Mouse (Mus musculus): ENCODE measurements around the gene Rbbp5.
A peak's percentile ranks its signal among the peaks of the same experiment; 100 is the strongest.

Gene Rbbp5

GRCm38 (mm10) chr1:132506058-132506457 lies 28.9 kb downstream of the Rbbp5 start, which contains the start of gene Tmem81:
Tmem81 (plus strand) TSS chr1:132506230.
- DNase-seq, result no peak

GRCm38 (mm10) chr1:132506656-132507055 lies 29.5 kb downstream of the Rbbp5 start:
- DNase-seq, result no peak

DNA sequence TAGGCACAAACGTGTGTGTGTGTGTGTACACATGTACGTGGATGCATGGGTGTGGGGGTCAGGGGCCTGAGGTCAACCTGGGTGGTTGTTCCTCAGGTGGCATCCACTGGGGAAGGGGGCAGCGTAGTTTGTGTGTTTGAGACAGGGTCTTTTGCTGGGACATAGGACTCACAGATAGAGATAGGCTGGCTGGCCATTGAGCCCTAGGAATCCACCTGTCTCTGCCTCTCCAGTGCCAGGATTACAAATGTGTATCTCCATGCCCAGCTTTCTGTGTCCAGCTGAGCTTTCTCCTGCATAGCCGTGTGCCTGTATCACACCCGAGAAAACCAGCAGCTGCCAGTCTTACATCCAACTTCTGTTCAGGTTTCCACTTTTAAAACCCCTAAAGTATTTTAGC lies 32.6 kb downstream of the Rbbp5 start:
- no peak for DNase-seq

GRCm38 (mm10) chr1:132511521-132511920 lies 34.4 kb downstream of the Rbbp5 start:
- DNase-seq, result peak; percentile 51

DNA sequence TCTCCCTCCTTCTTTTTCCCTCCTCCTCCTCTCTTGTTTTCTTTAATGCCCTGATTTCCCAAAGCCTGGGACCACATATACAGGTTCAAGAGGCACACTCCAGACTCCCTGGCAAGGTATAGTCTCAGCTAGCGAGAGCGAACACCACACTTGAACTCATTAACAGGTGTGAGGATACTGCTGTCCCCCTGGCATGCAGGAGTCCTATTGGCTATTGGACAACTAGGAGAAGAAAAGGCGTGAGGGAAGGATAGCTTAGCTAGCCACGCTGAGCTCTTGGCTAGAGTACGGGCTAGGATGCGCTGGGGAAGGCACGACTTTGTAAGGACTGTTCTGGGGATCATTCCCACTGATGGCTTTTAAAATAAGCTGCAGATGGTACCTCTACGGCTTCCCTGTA lies 34.9 kb downstream of the Rbbp5 start:
- no peak for DNase-seq

DNA sequence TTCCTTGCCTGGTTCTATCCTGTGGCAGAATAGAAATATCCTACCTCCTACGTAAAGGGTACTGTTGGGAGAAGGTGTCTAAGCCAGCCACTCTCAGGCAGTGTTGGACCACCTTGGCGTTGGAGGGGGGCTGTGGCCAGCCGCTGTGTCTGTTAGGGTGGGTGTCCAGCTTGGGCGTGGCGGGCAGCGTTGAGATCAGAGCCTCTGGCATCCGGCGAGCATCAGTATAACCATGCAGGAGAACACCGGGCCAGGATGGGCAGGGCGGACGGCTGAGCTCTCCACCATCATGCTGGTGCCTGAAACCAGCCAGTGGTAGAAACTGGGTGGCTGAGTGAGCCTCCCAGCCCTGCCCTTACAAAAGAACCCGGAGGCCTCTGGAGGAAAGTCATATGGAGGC lies 38.2 kb downstream of the Rbbp5 start:
- no peak for DNase-seq

DNA sequence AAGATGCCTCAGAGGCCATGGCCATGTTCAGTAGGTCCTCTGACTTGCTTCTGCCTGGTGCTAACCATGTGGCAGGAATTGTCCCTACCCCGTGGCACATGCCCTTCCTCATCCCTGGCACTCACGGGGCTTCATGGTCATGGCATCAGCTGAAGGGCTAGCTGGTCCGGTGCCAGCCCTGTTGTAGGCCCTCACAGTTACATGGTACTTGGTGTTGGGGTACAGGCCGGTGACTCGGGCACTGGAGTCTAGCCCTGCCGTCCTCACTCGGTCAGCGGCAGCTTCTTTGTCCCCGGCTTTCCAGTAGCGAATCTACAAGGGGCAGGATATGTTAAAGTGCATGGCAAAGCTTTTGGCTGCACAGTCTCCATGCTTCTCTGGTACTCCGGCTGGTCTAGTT lies 39.6 kb downstream of the Rbbp5 start:
- DNase-seq, result no peak

- DNase-seq, result no peak
Observed at GRCm38 (mm10) chr1:132518621-132519020, 41.5 kb downstream of the Rbbp5 start.

- DNase-seq, result no peak
Observed at GRCm38 (mm10) chr1:132519734-132520133, 42.6 kb downstream of the Rbbp5 start.

DNA sequence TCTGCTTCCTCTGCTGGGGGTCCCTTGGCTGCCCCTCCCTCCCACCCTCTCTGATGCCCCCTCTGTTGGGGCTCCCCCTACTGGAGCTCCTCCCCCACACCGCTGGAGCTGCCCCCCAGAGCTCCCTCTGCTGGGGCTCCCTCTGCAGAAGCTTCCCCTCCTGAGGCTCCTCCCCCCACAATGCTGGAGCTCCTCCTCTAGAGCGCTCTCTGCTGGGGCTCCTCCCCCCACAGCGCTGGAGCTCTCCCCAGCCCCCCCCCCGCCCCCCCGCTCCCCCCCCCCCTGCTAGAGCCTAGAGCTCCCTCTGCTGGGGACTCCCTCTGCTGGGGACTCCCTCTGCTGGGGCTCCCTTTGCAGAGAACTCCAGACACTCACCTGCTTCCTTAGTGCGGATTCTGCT lies 43.6 kb downstream of the Rbbp5 start:
- peak; percentile 63 for DNase-seq

DNA sequence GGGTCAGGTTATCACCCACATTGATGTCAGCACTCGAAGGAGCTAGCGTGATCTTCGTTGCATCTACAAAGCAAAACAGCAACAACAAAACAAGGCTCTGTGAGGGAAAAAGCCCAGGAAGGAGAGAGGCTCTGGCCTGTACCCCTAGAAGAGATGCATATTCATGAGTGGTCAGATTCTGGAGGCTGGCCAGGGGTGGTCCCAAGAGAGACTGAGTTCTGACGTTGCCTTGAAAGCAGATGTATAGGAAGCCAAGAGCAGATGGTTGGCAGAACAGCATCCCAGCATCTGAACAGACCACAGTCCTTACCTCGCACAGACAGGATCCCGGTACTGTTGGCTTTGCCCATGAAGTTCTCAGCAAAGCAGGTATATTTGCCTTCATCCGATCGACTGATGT lies 45.9 kb downstream of the Rbbp5 start:
- no peak for DNase-seq

GRCm38 (mm10) chr1:132523920-132524319 lies 46.8 kb downstream of the Rbbp5 start:
- no peak for DNase-seq

DNA sequence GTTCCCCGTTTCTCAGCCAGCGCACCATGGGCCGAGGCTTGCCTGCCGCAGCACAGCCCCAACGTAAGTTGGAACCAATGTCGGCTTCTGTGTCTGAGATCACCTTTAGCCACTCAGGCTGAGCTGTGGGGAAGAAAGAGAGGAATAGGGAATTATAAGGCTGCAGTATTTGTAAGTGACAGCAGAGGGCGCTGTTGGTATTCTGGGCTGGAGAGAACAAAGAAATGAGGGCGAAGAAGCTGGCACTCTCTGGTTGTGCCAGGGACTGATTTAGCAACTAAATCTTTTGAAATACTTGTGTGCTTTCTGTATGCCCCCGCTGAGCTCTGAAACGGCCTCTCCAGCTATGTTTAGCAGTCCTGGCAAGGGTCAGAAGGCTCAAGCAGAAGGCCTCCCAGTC lies 48.7 kb downstream of the Rbbp5 start:
- peak; percentile 86 for DNase-seq

DNA sequence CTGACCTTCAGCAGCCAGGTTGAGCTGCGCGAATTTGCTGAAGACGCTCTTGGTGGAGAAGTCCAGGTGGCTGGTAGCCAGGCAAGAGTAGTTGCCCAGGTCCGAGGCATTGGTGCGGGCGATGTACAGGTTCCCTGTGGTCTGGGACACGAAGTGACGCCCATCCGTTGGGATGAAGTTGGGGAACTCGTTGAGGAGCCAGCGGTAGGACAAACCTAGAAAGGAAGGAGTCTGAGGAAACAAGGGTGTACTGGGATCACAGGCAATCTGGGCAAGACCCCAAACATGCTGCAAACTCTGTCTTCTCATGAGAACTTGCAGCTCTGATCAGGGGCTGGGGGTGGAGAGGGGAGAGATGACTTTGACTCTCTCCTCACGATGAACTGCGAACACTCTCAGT lies 50.9 kb downstream of the Rbbp5 start:
- DNase-seq, result no peak

DNA sequence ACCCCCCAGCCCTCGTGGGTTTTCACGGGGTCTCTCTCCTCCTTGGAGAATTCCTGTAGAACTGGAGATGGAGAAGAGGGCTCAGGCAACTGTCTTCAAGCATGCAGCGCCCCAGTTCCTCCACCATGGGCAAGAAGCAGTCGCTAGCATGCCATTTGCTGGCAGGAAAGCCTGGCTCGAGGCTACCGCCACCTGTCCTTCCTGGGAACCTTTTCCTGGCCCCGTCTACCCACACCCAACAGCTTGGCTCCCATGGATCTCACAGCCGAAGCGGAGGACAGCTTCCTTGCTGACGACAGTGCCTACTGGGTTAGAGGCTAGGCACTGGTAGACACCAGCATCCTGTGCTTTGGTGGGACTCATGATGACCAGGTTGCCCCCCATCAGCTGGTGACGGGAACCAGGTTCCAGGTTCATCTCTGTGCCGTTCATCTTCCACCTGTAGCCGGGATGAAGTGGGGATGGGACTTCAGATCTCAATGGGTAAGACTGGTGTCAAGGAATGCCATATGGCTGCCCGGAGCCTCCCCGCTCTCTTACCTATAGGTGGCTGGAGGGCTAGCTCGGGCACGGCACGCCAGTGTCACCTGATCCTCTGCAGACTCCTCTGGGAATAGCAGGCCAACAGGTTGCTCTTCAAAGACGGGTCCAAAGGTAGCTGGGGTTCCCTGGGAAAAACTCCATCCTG lies 51.6 kb downstream of the Rbbp5 start:
- DNase-seq, result no peak

DNA sequence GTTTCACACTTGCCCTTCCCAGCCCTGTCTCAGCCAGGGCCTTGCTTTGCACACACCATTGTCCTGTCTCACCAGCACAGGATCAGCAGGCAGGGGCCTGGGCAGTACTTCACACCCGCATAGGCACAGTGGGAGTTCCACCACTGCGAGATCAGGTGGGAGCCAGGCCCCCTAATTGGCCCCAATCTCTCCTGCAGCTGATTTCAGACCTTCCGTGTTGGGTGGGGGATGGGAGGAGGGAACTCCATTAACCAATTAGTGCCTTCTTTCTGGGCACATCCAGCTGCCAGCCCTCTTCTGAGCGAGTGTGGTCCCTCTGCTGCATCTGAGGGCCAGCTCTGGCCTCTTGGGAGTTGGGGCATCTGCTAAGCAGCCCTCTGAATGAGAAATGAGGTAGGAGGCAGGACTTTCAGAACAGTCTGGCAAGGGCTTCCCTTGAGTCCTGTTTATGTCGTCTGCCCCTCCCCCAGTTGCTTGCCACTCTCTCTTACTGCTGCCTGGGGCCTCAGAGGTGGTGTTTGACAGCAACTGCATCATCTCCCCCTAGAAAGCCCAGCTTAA lies 53.5 kb downstream of the Rbbp5 start:
- DNase-seq, result no peak

GRCm38 (mm10) chr1:132532521-132532920 lies 55.4 kb downstream of the Rbbp5 start:
- peak; percentile 46 for DNase-seq

DNA sequence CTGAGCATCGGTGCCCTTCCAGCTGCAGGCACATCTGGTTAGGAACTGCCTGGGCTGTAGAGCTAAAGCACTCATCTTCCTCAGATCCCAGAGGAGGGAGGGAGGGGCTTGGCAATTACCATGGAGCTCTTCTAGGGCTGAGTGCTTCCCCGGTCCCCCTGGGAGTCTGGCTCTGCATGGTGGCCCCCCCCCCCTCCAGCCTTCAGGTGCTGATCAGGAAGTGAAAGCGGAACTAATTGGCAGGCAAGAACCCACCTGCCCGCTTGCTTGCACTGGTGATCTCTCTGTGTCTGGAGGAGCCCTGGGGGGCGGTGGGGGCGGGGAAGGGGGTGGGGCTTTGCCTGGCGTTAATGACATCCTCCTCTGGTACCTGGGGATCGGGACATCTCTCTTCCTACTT lies 56.7 kb downstream of the Rbbp5 start:
- no peak for DNase-seq

DNA sequence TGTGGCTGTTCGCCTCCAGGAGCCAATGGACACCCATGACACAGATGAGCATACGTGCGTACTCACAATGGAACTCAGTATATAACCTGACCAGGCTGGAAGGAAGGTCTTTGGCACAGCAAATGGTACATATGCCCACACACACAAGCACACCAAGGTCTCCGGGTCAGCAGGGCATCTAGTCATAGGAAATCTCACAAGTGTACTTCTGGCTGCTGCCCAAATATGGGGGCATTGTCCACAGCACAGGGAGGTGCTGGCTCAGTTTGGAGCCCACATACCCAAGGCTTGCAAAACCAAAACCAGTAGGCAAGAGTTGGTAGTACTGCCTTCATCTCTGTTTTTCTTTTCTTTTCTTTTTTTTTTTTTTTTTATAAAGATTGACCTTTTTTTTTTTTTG lies 58.4 kb downstream of the Rbbp5 start:
- DNase-seq, result no peak

- no peak for DNase-seq
Observed at GRCm38 (mm10) chr1:132536416-132536815, 59.3 kb downstream of the Rbbp5 start.

GRCm38 (mm10) chr1:132537736-132538135 lies 60.6 kb downstream of the Rbbp5 start:
- DNase-seq, result peak; percentile 60

DNA sequence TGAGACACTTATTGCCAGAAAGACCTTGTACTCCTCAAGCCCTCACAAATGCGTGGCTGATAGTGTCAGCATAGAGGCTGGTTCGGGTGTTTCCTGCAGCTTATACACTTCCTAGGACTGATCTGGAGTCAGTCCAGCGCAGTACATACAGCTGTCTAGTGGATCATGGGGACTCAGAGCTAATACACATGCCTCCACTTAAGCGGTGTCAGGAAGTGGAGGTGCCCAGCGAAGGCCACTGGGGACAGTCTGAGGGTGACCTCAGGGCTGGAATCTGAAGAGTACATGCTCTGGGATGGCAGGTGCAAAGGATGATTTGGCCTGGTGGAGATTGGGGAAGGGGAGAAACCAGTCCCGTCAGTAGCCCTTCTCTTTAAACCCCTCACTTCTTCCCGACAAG lies 63.5 kb downstream of the Rbbp5 start:
- no peak for DNase-seq

GRCm38 (mm10) chr1:132541171-132541823 lies 64.1 kb downstream of the Rbbp5 start:
- no peak for DNase-seq

- DNase-seq, result no peak
Observed at GRCm38 (mm10) chr1:132541824-132542599, 64.8 kb downstream of the Rbbp5 start.

Measured in right cerebral cortex, adult 18-20 months (tissue).